Mouse (Mus musculus) testis, adult 2 months (tissue): Measurements from ENCODE around the gene Gm29735.

ENCODE experiments used
- CTCF ChIP-seq: fragments of 200-500 bp; IDR thresholded peaks from 2 replicates; pipeline ENCODE4 v1.5.1; 2012; ENCODE audit warnings: low read depth, mild to moderate bottlenecking, inconsistent platforms, low read length, moderate library complexity; ENCODE audit not compliant: control insufficient read depth, insufficient read depth, insufficient replicate concordance
- POLR2A ChIP-seq: fragments of 200-500 bp; IDR thresholded peaks from 2 replicates; pipeline ENCODE4 v1.6.1; 2012; ENCODE audit warnings: low read depth, mild to moderate bottlenecking, inconsistent platforms, low read length, moderate library complexity; ENCODE audit not compliant: control insufficient read depth

GRCm38 (mm10) chr7:142148633-142149032 is 8.3 kb downstream of the Gm29735 start:
- TF ChIP-seq CTCF (no peak), POLR2A (no peak)
